Mouse (Mus musculus): ENCODE data around the gene F12. TPM values are rescaled to one million over a fixed set of nuclear protein-coding genes. Genes with fewer than 3 reads are reported as not detected.

Gene F12
- polyA plus RNA-seq, 1 experiment from 2014 or later = 1.5 TPM

GRCm38 (mm10) chr13:55471156-55471818, 44.7 kb upstream of the F12 start:
- peak overlapping the region; percentile 66 for H3K4me3 ChIP-seq (ENCODE audit: low read depth, low read length)
- H3K4me2 ChIP-seq = peak overlapping the region; percentile 99
- WGBS (ENCODE audit: insufficient replicate concordance) = 1% methylated on average over 54 of the region's 54 CpGs
- peak; percentile 42 for ATAC-seq (replicated peaks; ENCODE audit: insufficient number of reproducible peaks, low FRiP score, low TSS enrichment)
- peaks cover 6% of the 10 kb centered on the region; the same call in 1 of the 2 replicates for H3K4me1 ChIP-seq (ENCODE audit: control insufficient read depth, insufficient read depth, low read length)
- no peaks in the 10 kb centered on the region for H3K9me3 ChIP-seq (replicated peaks; ENCODE audit: control insufficient read depth, low read length)
- peak overlapping the region; percentile 70 for H3K9ac ChIP-seq (ENCODE audit: low read depth, low read length)
- H3K27ac ChIP-seq (ENCODE audit: low read depth, low read length) = no peak overlapping the region
- peaks cover 50% of the 10 kb centered on the region for H3K27me3 ChIP-seq (ENCODE audit: control insufficient read depth, insufficient read depth, low read length)
- peaks cover 14% of the 10 kb centered on the region; the same call in 1 of the 2 replicates for H3K36me3 ChIP-seq (ENCODE audit: control insufficient read depth, insufficient read depth, low read length)

- peaks cover 58% of the 10 kb centered on the region for H3K27me3 ChIP-seq (ENCODE audit: control insufficient read depth, insufficient read depth, low read length)
Measured at GRCm38 (mm10) chr13:55470372-55470771, 43.8 kb upstream of the F12 start.

GRCm38 (mm10) chr13:55468851-55469560, 42.4 kb upstream of the F12 start:
- WGBS (ENCODE audit: insufficient replicate concordance) = 41% methylated on average over 13 of the region's 13 CpGs
- no peaks in the 10 kb centered on the region for H3K36me3 ChIP-seq (ENCODE audit: control insufficient read depth, insufficient read depth, low read length)
- H3K27ac ChIP-seq (ENCODE audit: low read depth, low read length) = no peak overlapping the region
- ATAC-seq (replicated peaks; ENCODE audit: insufficient number of reproducible peaks, low FRiP score, low TSS enrichment) = no peak
- H3K9me3 ChIP-seq (replicated peaks; ENCODE audit: control insufficient read depth, low read length) = no peaks in the 10 kb centered on the region
- no peak overlapping the region for H3K4me2 ChIP-seq
- no peak overlapping the region for H3K9ac ChIP-seq (ENCODE audit: low read depth, low read length)
- peaks cover 58% of the 10 kb centered on the region for H3K27me3 ChIP-seq (ENCODE audit: control insufficient read depth, insufficient read depth, low read length)
- H3K4me1 ChIP-seq (ENCODE audit: control insufficient read depth, insufficient read depth, low read length) = peaks cover 12% of the 10 kb centered on the region; the same call in 1 of the 2 replicates
- H3K4me3 ChIP-seq (ENCODE audit: low read depth, low read length) = no peak overlapping the region

More at GRCm38 (mm10) chr13:55470372-55470771, 43.8 kb upstream of the F12 start:
- H3K4me2 ChIP-seq = no peak overlapping the region; the same call in 1 of the 2 replicates
- no peak for ATAC-seq (replicated peaks; ENCODE audit: insufficient number of reproducible peaks, low FRiP score, low TSS enrichment)
- H3K9me3 ChIP-seq (replicated peaks; ENCODE audit: control insufficient read depth, low read length) = no peaks in the 10 kb centered on the region
- no peak overlapping the region for H3K9ac ChIP-seq (ENCODE audit: low read depth, low read length)
- WGBS (ENCODE audit: insufficient replicate concordance) = 72% methylated on average over 9 of the region's 9 CpGs
- peaks cover 5% of the 10 kb centered on the region; the same call in 1 of the 2 replicates for H3K36me3 ChIP-seq (ENCODE audit: control insufficient read depth, insufficient read depth, low read length)
- H3K4me1 ChIP-seq (ENCODE audit: control insufficient read depth, insufficient read depth, low read length) = peaks cover 6% of the 10 kb centered on the region; the same call in 1 of the 2 replicates
- H3K27ac ChIP-seq (ENCODE audit: low read depth, low read length) = no peak overlapping the region
- H3K4me3 ChIP-seq (ENCODE audit: low read depth, low read length) = no peak overlapping the region

GRCm38 (mm10) chr13:55465830-55466440, 39.3 kb upstream of the F12 start:
- H3K9ac ChIP-seq (ENCODE audit: low read depth, low read length) = no peak overlapping the region
- no peak overlapping the region for H3K4me3 ChIP-seq (ENCODE audit: low read depth, low read length)
- no peaks in the 10 kb centered on the region for H3K9me3 ChIP-seq (replicated peaks; ENCODE audit: control insufficient read depth, low read length)
- H3K4me1 ChIP-seq (ENCODE audit: control insufficient read depth, insufficient read depth, low read length) = peaks cover 9% of the 10 kb centered on the region; the same call in 1 of the 2 replicates
- no peak overlapping the region for H3K27ac ChIP-seq (ENCODE audit: low read depth, low read length)
- H3K27me3 ChIP-seq (ENCODE audit: control insufficient read depth, insufficient read depth, low read length) = peaks cover 45% of the 10 kb centered on the region
- H3K4me2 ChIP-seq = no peak overlapping the region
- no peak for ATAC-seq (replicated peaks; ENCODE audit: insufficient number of reproducible peaks, low FRiP score, low TSS enrichment)
- no peaks in the 10 kb centered on the region for H3K36me3 ChIP-seq (ENCODE audit: control insufficient read depth, insufficient read depth, low read length)
- 64% methylated on average over 5 of the region's 5 CpGs for WGBS (ENCODE audit: insufficient replicate concordance)

GRCm38 (mm10) chr13:55465184-55465583, 38.6 kb upstream of the F12 start:
- no peak for ATAC-seq (replicated peaks; ENCODE audit: insufficient number of reproducible peaks, low FRiP score, low TSS enrichment)
- Histone ChIP-seq H3K4me1 (ENCODE audit: control insufficient read depth, insufficient read depth, low read length) (peaks cover 9% of the 10 kb centered on the region; the same call in 1 of the 2 replicates), H3K9ac (ENCODE audit: low read depth, low read length) (no peak overlapping the region), H3K27me3 (ENCODE audit: control insufficient read depth, insufficient read depth, low read length) (peaks cover 37% of the 10 kb centered on the region), H3K9me3 (replicated peaks; ENCODE audit: control insufficient read depth, low read length) (no peaks in the 10 kb centered on the region), H3K4me3 (ENCODE audit: low read depth, low read length) (no peak overlapping the region), H3K4me2 (peak overlapping the region; percentile 91), H3K36me3 (ENCODE audit: control insufficient read depth, insufficient read depth, low read length) (no peaks in the 10 kb centered on the region; the same call in 1 of the 2 replicates), H3K27ac (ENCODE audit: low read depth, low read length) (no peak overlapping the region)
- WGBS (ENCODE audit: insufficient replicate concordance) = 44% methylated on average over 3 of the region's 3 CpGs

- under 1% methylated on average over 73 of the region's 84 CpGs for WGBS (ENCODE audit: insufficient replicate concordance)
- ATAC-seq (replicated peaks; ENCODE audit: insufficient number of reproducible peaks, low FRiP score, low TSS enrichment) = peak; percentile 32
- H3K9me3 ChIP-seq (replicated peaks; ENCODE audit: control insufficient read depth, low read length) = no peaks in the 10 kb centered on the region
- H3K9ac ChIP-seq (ENCODE audit: low read depth, low read length) = peak within 1 kb of the TSS; percentile 81
- peaks cover 8% of the 10 kb centered on the region for H3K36me3 ChIP-seq (ENCODE audit: control insufficient read depth, insufficient read depth, low read length)
- H3K4me3 ChIP-seq (ENCODE audit: low read depth, low read length) = peak within 1 kb of the TSS; percentile 67
- H3K4me2 ChIP-seq = peak within 1 kb of the TSS; percentile 91
- H3K27ac ChIP-seq (ENCODE audit: low read depth, low read length) = 0 out of 2 replicates have a peak within 1 kb of the TSS, but pooled peaks have one; percentile 38
- H3K4me1 ChIP-seq (ENCODE audit: control insufficient read depth, insufficient read depth, low read length) = peaks cover 9% of the 10 kb centered on the region; the same call in 1 of the 2 replicates
- peaks cover 30% of the 10 kb centered on the region for H3K27me3 ChIP-seq (ENCODE audit: control insufficient read depth, insufficient read depth, low read length)
Measured at GRCm38 (mm10) chr13:55464027-55464884, 37.7 kb upstream of the F12 start, which contains the start of gene Prr7. Gene Prr7 (plus strand): TSS chr13:55464267.

GRCm38 (mm10) chr13:55463399-55464026, 36.9 kb upstream of the F12 start:
- no peak overlapping the region for H3K27ac ChIP-seq (ENCODE audit: low read depth, low read length)
- H3K36me3 ChIP-seq (ENCODE audit: control insufficient read depth, insufficient read depth, low read length) = peaks cover 14% of the 10 kb centered on the region
- 16% methylated on average over 14 of the region's 14 CpGs for WGBS (ENCODE audit: insufficient replicate concordance)
- peak overlapping the region; percentile 91 for H3K4me2 ChIP-seq
- peaks cover 24% of the 10 kb centered on the region for H3K27me3 ChIP-seq (ENCODE audit: control insufficient read depth, insufficient read depth, low read length)
- no peaks in the 10 kb centered on the region for H3K9me3 ChIP-seq (replicated peaks; ENCODE audit: control insufficient read depth, low read length)
- H3K4me3 ChIP-seq (ENCODE audit: low read depth, low read length) = peak overlapping the region; percentile 67
- no peak for ATAC-seq (replicated peaks; ENCODE audit: insufficient number of reproducible peaks, low FRiP score, low TSS enrichment)
- peak overlapping the region; percentile 81 for H3K9ac ChIP-seq (ENCODE audit: low read depth, low read length)
- H3K4me1 ChIP-seq (ENCODE audit: control insufficient read depth, insufficient read depth, low read length) = peaks cover 9% of the 10 kb centered on the region; the same call in 1 of the 2 replicates
